In genomic region chr15:5708454-5708853, GRCm38 (mm10) we compare ENCODE assay signal across 24 mouse cellular contexts.
A peak's percentile ranks its signal among the peaks of the same experiment; 100 is the strongest.
DNase-seq lines count a peak whose midpoint lies in the region; ATAC-seq and TF ChIP-seq lines count a peak whose summit lies in the region.
"Had no signal": no experiment of that assay in that cellular context is flagged by ENCODE, and none has a peak within 500 bp of the region (broad histone marks: within the 10 kb centered on the region; RNA-seq: fewer than 3 reads in every experiment).

No protein-coding gene starts in this region.

- TF ChIP-seq POLR2A in liver, adult 2 months (IDR thresholded peaks at IDR 0.05; ENCODE audit: extremely low read depth, insufficient read depth, low read length): no peak

- H3K36me3 ChIP-seq in liver, adult 2 months (ENCODE audit: control insufficient read depth, insufficient read depth, low read length): no peaks in the 10 kb centered on the region
- H3K36me3 ChIP-seq: embryonic facial prominence, embryonic 13.5 days; embryonic facial prominence, embryonic 15.5 days; forebrain, embryonic 10.5 days; forebrain, embryonic 12.5 days had no signal

- H3K27me3 ChIP-seq in liver, adult 2 months (ENCODE audit: control insufficient read depth, insufficient read depth, low read length): no peaks in the 10 kb centered on the region
- H3K27me3 ChIP-seq: embryonic facial prominence, embryonic 13.5 days; embryonic facial prominence, embryonic 15.5 days; forebrain, embryonic 12.5 days had no signal

- intact Hi-C loops in heart, postnatal 25 days (cut with DNase I): no loop called here

- H3K79me2 ChIP-seq in liver, adult 2 months (ENCODE audit: control insufficient read depth, insufficient read depth, low read length): no peaks in the 10 kb centered on the region

- no peaks in the 10 kb centered on the region for H3K4me1 ChIP-seq in liver, adult 2 months (ENCODE audit: control insufficient read depth, insufficient read depth, low read length)
- H3K4me1 ChIP-seq: embryonic facial prominence, embryonic 13.5 days; embryonic facial prominence, embryonic 15.5 days; forebrain, embryonic 10.5 days; forebrain, embryonic 12.5 days had no signal

- H3K4me3 ChIP-seq in liver, adult 2 months (ENCODE audit: insufficient read depth, low read depth, low read length): no peak overlapping the region
- H3K4me3 ChIP-seq: embryonic facial prominence, embryonic 13.5 days; embryonic facial prominence, embryonic 15.5 days; erythroblast, embryonic 14.5 days; forebrain, embryonic 10.5 days; forebrain, embryonic 12.5 days had no signal

- H3K27ac ChIP-seq in liver, adult 2 months (replicated peaks; ENCODE audit: insufficient read depth, low read depth, low read length): no peak overlapping the region
- H3K27ac ChIP-seq: embryonic facial prominence, embryonic 13.5 days; embryonic facial prominence, embryonic 15.5 days; forebrain, embryonic 10.5 days; forebrain, embryonic 12.5 days had no signal

- peak; percentile 9 for DNase-seq in liver, adult 2 months (ENCODE audit: extremely low read depth, low read depth, low spot score)
- DNase-seq in liver: no peak
- peak; percentile 18 for DNase-seq in 416B (ENCODE audit: low read depth)
- no peak for DNase-seq in heart, postnatal 25 days (ENCODE audit: low spot score)
- DNase-seq in adrenal gland, adult 18-20 months (ENCODE audit: low spot score in 2 of 2): no peak
- no peak for DNase-seq in heart, adult 11 months
- DNase-seq: adrenal gland, adult 8-10 months; adrenal gland, postnatal 14 days; adrenal gland, postnatal 36 days; cerebellum, adult 11-12 months; cerebellum, adult 2 months; cerebellum, adult 9-10 months; cerebellum, postnatal 10 days; cerebellum, postnatal 25 days; embryo, embryonic 11 days had no signal

- H3K9ac ChIP-seq in liver, adult 2 months (ENCODE audit: low read depth, low read length): no peak overlapping the region
- H3K9ac ChIP-seq: embryonic facial prominence, embryonic 13.5 days; embryonic facial prominence, embryonic 15.5 days; forebrain, embryonic 12.5 days had no signal

- ATAC-seq in granulocyte monocyte progenitor cell, adult 5-6 weeks (replicated peaks; ENCODE audit: poor library complexity, severe bottlenecking): peak; percentile 99
- ATAC-seq in megakaryocyte progenitor cell, adult 5-6 weeks (replicated peaks; ENCODE audit: poor library complexity): peak; percentile 88
- ATAC-seq: forebrain, embryonic 14.5 days; forebrain, embryonic 16.5 days had no signal

- TF ChIP-seq CTCF in liver, adult 2 months (IDR thresholded peaks at IDR 0.05; ENCODE audit: low read depth, low read length): no peak

- 76% methylated on average over 5 of the region's 5 CpGs for WGBS in liver, adult 2 months

Comparison
In these comparisons a context has a peak if more than half of its experiments do, and no peak if none do; other contexts are left out.
1. DNase-seq: peak in liver, adult 2 months (single experiment) and 416B (single experiment); none in liver (single experiment), heart, postnatal 25 days (single experiment), adrenal gland, adult 18-20 months (0 of 2) and heart, adult 11 months (single experiment).